Mouse (Mus musculus) neural tube, embryonic 11.5 days (tissue): ENCODE measurements around the gene Myo15. TPM values are rescaled to one million over a fixed set of nuclear protein-coding genes. Genes with fewer than 3 reads are reported as not detected.
"Not testable (repeated sequence)": the region's sequence is repeated elsewhere in the genome, so short reads cannot be mapped to it uniquely, and the experiment has no call there.

ENCODE experiments used
- ATAC-seq: fragments of 200-750 bp; cut with Nextera tagmentation; 2 replicates; pipeline ENCODE4 v1.8.0; 2017; ENCODE audit warnings: moderate number of reproducible peaks, mild to moderate bottlenecking, moderate TSS enrichment, moderate library complexity; ENCODE audit not compliant: insufficient read depth, low FRiP score, low TSS enrichment
- DNase-seq: peaks from one replicate; pipeline ENCODE4 v3.0.0-alpha.2; 2015; ENCODE audit warnings: low spot score
- H3K27ac ChIP-seq: fragments of 300-500 bp; sonication (generic); 2 replicates; pipeline ENCODE4 v1.5.1; 2014; ENCODE audit warnings: low read depth, mild to moderate bottlenecking, low read length
- H3K27me3 ChIP-seq: fragments of 300-500 bp; sonication (generic); 2 replicates; pipeline ENCODE4 v1.6.1; 2014; ENCODE audit warnings: mild to moderate bottlenecking, low read length, mixed read lengths; ENCODE audit not compliant: control insufficient read depth, insufficient read depth
- H3K36me3 ChIP-seq: fragments of 300-500 bp; sonication (generic); 2 replicates; pipeline ENCODE4 v1.6.1; 2014; ENCODE audit warnings: mild to moderate bottlenecking, low read length, moderate library complexity, mixed read lengths; ENCODE audit not compliant: control insufficient read depth, insufficient read depth
- H3K4me1 ChIP-seq: fragments of 300-500 bp; sonication (generic); 2 replicates; pipeline ENCODE4 v1.6.1; 2014; ENCODE audit warnings: low read length, mixed read lengths; ENCODE audit not compliant: control insufficient read depth, insufficient read depth
- H3K4me2 ChIP-seq: fragments of 300-500 bp; sonication (generic); 2 replicates; pipeline ENCODE4 v1.6.1; 2014; ENCODE audit warnings: low read depth, mild to moderate bottlenecking, moderate library complexity
- H3K4me3 ChIP-seq: fragments of 300-500 bp; sonication (generic); 2 replicates; pipeline ENCODE4 v1.5.1; 2014; ENCODE audit warnings: low read depth, low read length
- H3K9ac ChIP-seq: fragments of 300-500 bp; sonication (generic); 2 replicates; pipeline ENCODE4 v1.6.1; 2014; ENCODE audit warnings: mild to moderate bottlenecking, low read length
- H3K9me3 ChIP-seq: fragments of 300-500 bp; sonication (generic); 2 replicates; pipeline ENCODE4 v1.6.1; 2016; ENCODE audit warnings: low read length; ENCODE audit not compliant: control insufficient read depth
- WGBS: fragments of 180-500 bp; shearing (Covaris S2); extraction: QIAGEN DNeasy Blood & Tissue Kit; methylation state at CpG from one replicate; pipeline ENCODE4 v1.1.7; 2014; 5-methylcytosine and 5-hydroxymethylcytosine counted together
- polyA plus RNA-seq: library from polyadenylated mRNA; unstranded; fragments of >200 nt; fragmentation: Nextera tagmentation; extraction: Ambion mirVana; gene quantifications from 2 replicates; pipeline ENCODE4 v1.2.1, GENCODE M21; 2014

Gene Myo15
- polyA plus RNA-seq, 1 experiment from 2014 or later = 0.09 TPM

DNA sequence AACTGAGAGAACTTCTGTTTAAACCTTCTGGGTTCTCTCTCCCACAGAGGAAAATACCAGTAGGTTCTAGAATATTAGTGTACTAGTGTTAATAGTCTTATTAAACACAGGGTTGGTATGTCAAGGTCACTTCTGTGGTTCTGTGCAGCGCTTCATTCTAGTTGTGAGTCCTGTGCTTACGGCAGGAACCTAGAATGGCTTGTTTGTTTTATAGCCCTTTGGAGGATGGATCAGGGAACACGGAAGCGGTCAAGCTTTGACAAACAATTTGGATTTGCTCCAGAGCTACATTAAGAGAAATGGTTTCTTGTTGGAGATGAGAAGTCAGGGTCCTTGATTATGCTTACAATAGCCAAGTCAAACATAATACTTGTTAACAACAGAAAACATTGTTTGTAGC is 76.3 kb downstream of the Myo15 start:
- 0 out of 2 replicates have a peak, but pooled peaks cover 5% of the 10 kb centered on the region for H3K36me3 ChIP-seq
- ATAC-seq = no peak
- H3K27ac ChIP-seq = no peak overlapping the region
- 86% methylated on average over 4 of the region's 4 CpGs for WGBS
- H3K9ac ChIP-seq = no peak overlapping the region
- H3K4me2 ChIP-seq = no peak overlapping the region
- peaks cover 5% of the 10 kb centered on the region for H3K4me1 ChIP-seq
- H3K9me3 ChIP-seq = no peaks in the 10 kb centered on the region
- H3K4me3 ChIP-seq = no peak overlapping the region
- no peaks in the 10 kb centered on the region for H3K27me3 ChIP-seq
- DNase-seq = no peak

GRCm38 (mm10) chr11:60548112-60548511 is 79.0 kb downstream of the Myo15 start:
- peaks cover 7% of the 10 kb centered on the region; the same call in 1 of the 2 replicates for H3K36me3 ChIP-seq
- WGBS = 100% methylated on average over 3 of the region's 3 CpGs

GRCm38 (mm10) chr11:60553091-60553490 is 84.0 kb downstream of the Myo15 start:
- H3K36me3 ChIP-seq = peaks cover 18% of the 10 kb centered on the region
- no peak overlapping the region for H3K9ac ChIP-seq
- H3K4me1 ChIP-seq = no peaks in the 10 kb centered on the region
- H3K9me3 ChIP-seq = no peaks in the 10 kb centered on the region
- no peak overlapping the region for H3K27ac ChIP-seq
- ATAC-seq (no peak), DNase-seq (no peak)
- no peak overlapping the region for H3K4me2 ChIP-seq
- no peak overlapping the region for H3K4me3 ChIP-seq
- no peaks in the 10 kb centered on the region for H3K27me3 ChIP-seq

More at GRCm38 (mm10) chr11:60548112-60548511, 79.0 kb downstream of the Myo15 start:
- no peak overlapping the region for H3K4me3 ChIP-seq
- ATAC-seq (no peak), DNase-seq (no peak)
- no peak overlapping the region for H3K4me2 ChIP-seq
- H3K27ac ChIP-seq = no peak overlapping the region
- no peaks in the 10 kb centered on the region for H3K27me3 ChIP-seq
- no peak overlapping the region for H3K9ac ChIP-seq
- H3K9me3 ChIP-seq = no peaks in the 10 kb centered on the region
- no peaks in the 10 kb centered on the region for H3K4me1 ChIP-seq

- Histone ChIP-seq H3K36me3 (peaks cover 13% of the 10 kb centered on the region), H3K9me3 (no peaks in the 10 kb centered on the region), H3K27me3 (no peaks in the 10 kb centered on the region), H3K27ac (no peak overlapping the region), H3K9ac (no peak overlapping the region), H3K4me3 (no peak overlapping the region), H3K4me2 (no peak overlapping the region), H3K4me1 (no peaks in the 10 kb centered on the region)
- DNase-seq (no peak), ATAC-seq (no peak)
- 95% methylated on average over 3 of the region's 3 CpGs for WGBS
Observed at GRCm38 (mm10) chr11:60557675-60558074, 88.5 kb downstream of the Myo15 start.

GRCm38 (mm10) chr11:60559342-60559741 is 90.2 kb downstream of the Myo15 start:
- Histone ChIP-seq H3K36me3 (peaks cover 4% of the 10 kb centered on the region; the same call in 1 of the 2 replicates), H3K9me3 (no peaks in the 10 kb centered on the region), H3K27ac (no peak overlapping the region), H3K9ac (no peak overlapping the region), H3K4me3 (no peak overlapping the region), H3K4me2 (no peak overlapping the region), H3K4me1 (no peaks in the 10 kb centered on the region), H3K27me3 (no peaks in the 10 kb centered on the region)
- DNase-seq = peak; percentile 65
- WGBS = 20% methylated on average over 3 of the region's 3 CpGs
- ATAC-seq = no peak

DNA sequence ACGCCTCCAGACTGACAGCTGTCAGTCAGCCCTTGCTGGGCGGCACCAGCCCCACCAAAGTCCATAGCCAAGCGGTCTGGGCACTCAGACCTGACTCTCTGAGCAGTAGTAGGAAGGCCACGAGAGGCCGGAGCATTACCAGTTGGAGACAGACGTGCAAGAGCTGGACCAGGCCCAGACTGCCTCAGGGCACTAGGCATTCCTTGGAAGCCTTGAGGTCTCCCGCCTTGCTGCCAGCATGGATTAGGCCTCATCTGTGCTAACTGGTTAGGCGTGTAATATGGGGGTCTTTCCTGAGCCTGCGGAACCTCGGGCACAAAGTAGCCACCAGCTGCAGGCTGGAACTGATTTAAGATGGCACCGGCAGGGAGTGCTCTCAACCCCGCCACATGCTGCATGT is 104.9 kb downstream of the Myo15 start:
- not testable (repeated sequence) for H3K27ac ChIP-seq, H3K9me3 ChIP-seq, H3K27me3 ChIP-seq, H3K4me1 ChIP-seq, DNase-seq, H3K9ac ChIP-seq, ATAC-seq, H3K4me2 ChIP-seq, H3K4me3 ChIP-seq, H3K36me3 ChIP-seq
- 82% methylated on average over 9 of the region's 12 CpGs for WGBS

Other genes starting within 250 kb of the Myo15 start
- gene Srebf1, start 246.8 kb upstream of the Myo15 start, polyA plus RNA-seq = 53.3 and 54.7 TPM in 2 replicates
- 19.1 and 21.2 TPM in 2 replicates for gene Tom1l2, start 116.4 kb upstream of the Myo15 start, polyA plus RNA-seq
- gene Drc3, start 116.0 kb upstream of the Myo15 start, polyA plus RNA-seq = 0.69 and 1.4 TPM in 2 replicates
- gene Gid4, start 52.2 kb upstream of the Myo15 start, polyA plus RNA-seq = 27.8 and 29.9 TPM in 2 replicates
- gene Atpaf2, start 50.9 kb upstream of the Myo15 start, polyA plus RNA-seq = 44.4 and 47.3 TPM in 2 replicates
- gene Drg2, start 14.7 kb upstream of the Myo15 start, polyA plus RNA-seq = 126 and 132 TPM in 2 replicates
- 29.7 and 31.5 TPM in 2 replicates for gene Alkbh5, start 67.0 kb downstream of the Myo15 start, polyA plus RNA-seq
- 98.5 and 111 TPM in 2 replicates for gene Llgl1, start 230.4 kb downstream of the Myo15 start, polyA plus RNA-seq